7 mouse cellular contexts compared by ENCODE assay signal in the genomic region with DNA sequence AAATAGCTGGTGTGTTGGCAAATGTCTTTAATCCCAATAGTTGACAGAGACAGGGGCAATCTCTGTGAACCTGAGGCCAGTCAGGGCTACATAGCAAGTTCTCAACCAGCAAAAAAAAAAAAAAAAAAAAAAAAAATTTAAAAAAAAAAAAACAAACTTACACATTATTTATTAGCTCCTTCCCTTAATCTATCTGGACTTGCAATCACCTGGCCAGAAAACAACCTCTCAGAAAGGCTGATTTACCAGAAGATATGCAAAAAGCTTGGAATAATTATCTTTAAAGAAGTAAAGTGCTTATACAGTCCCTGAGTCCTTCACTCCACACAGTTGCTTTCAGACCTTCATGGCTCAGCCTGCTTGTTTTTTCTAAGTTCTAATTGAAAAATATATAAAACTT. TPM values are rescaled to one million over a fixed set of nuclear protein-coding genes. Genes with fewer than 3 reads are reported as not detected.
A peak's percentile ranks its signal among the peaks of the same experiment; 100 is the strongest.
DNase-seq lines count a peak whose midpoint lies in the region; ATAC-seq and TF ChIP-seq lines count a peak whose summit lies in the region.

No protein-coding gene starts in this region.

- H3K9ac ChIP-seq in lung, embryonic 14.5 days, result peak overlapping the region; percentile 95
- H3K9ac ChIP-seq in limb, embryonic 14.5 days (ENCODE audit: low read depth, low read length, severe bottlenecking), result peak overlapping the region; percentile 92; the same call in 1 of the 2 replicates
- no peak overlapping the region for H3K9ac ChIP-seq in stomach, embryonic 15.5 days

- no peaks in the 10 kb centered on the region for H3K27me3 ChIP-seq in lung, embryonic 14.5 days (ENCODE audit: insufficient read depth, low read length)
- H3K27me3 ChIP-seq in forebrain, embryonic 10.5 days (ENCODE audit: poor library complexity, severe bottlenecking), result no peaks in the 10 kb centered on the region
- H3K27me3 ChIP-seq in limb, embryonic 14.5 days (ENCODE audit: control insufficient read depth, insufficient read depth, low read length), result no peaks in the 10 kb centered on the region
- H3K27me3 ChIP-seq in stomach, embryonic 15.5 days (replicated peaks), result no peaks in the 10 kb centered on the region

- no peak for TF ChIP-seq POLR2A in limb, embryonic 14.5 days (IDR thresholded peaks at IDR 0.05; ENCODE audit: borderline replicate concordance, extremely low read depth, insufficient read depth, insufficient read length)

- 0 out of 2 replicates have a peak, but pooled peaks cover 6% of the 10 kb centered on the region for H3K4me1 ChIP-seq in lung, embryonic 14.5 days (ENCODE audit: insufficient read depth)
- H3K4me1 ChIP-seq in forebrain, embryonic 10.5 days, result peaks cover 30% of the 10 kb centered on the region
- peaks cover 11% of the 10 kb centered on the region; the same call in 1 of the 2 replicates for H3K4me1 ChIP-seq in limb, embryonic 14.5 days (ENCODE audit: control insufficient read depth, insufficient read depth, low read length)
- peaks cover 7% of the 10 kb centered on the region; the same call in 1 of the 2 replicates for H3K4me1 ChIP-seq in stomach, embryonic 15.5 days

- peaks cover 11% of the 10 kb centered on the region; the same call in 1 of the 2 replicates for H3K36me3 ChIP-seq in lung, embryonic 14.5 days (ENCODE audit: insufficient read depth)
- H3K36me3 ChIP-seq in forebrain, embryonic 10.5 days (replicated peaks), result peaks cover 43% of the 10 kb centered on the region
- H3K36me3 ChIP-seq in limb, embryonic 14.5 days (ENCODE audit: control insufficient read depth, insufficient read depth, low read length), result 0 out of 2 replicates have a peak, but pooled peaks cover 4% of the 10 kb centered on the region
- H3K36me3 ChIP-seq in stomach, embryonic 15.5 days, result no peaks in the 10 kb centered on the region

- ATAC-seq in lung, embryonic 14.5 days (ENCODE audit: insufficient read depth), result no peak
- no peak for ATAC-seq in limb, embryonic 14.5 days (ENCODE audit: low FRiP score, low read depth)
- ATAC-seq in stomach, embryonic 15.5 days (ENCODE audit: insufficient read depth, low FRiP score, low read depth), result no peak

- no peak for DNase-seq in lung, embryonic 14.5 days
- no peak for DNase-seq in lung, adult 18-20 months
- no peak for DNase-seq in forebrain, embryonic 10.5 days (ENCODE audit: extremely low spot score, low spot score)
- no peak for DNase-seq in limb, embryonic 14.5 days (ENCODE audit: low spot score)
- no peak for DNase-seq in Muller cell, postnatal 12 days (ENCODE audit: inconsistent ontology term)
- no peak for DNase-seq in spleen, postnatal 14 days (ENCODE audit: low spot score in 2 of 2)

- no peak for TF ChIP-seq CTCF in lung, embryonic 14.5 days (IDR thresholded peaks at IDR 0.05; ENCODE audit: low read depth)

- peak overlapping the region; percentile 86 for H3K4me2 ChIP-seq in lung, embryonic 14.5 days
- H3K4me2 ChIP-seq in limb, embryonic 14.5 days (replicated peaks; ENCODE audit: low read depth, low read length, severe bottlenecking), result peak overlapping the region; percentile 62
- H3K4me2 ChIP-seq in stomach, embryonic 15.5 days, result peak overlapping the region; percentile 59

- no peaks in the 10 kb centered on the region for H3K9me3 ChIP-seq in lung, embryonic 14.5 days (ENCODE audit: low read depth, low read length)
- H3K9me3 ChIP-seq in forebrain, embryonic 10.5 days, result no peaks in the 10 kb centered on the region
- H3K9me3 ChIP-seq in limb, embryonic 14.5 days (ENCODE audit: control insufficient read depth, low read length), result no peaks in the 10 kb centered on the region
- H3K9me3 ChIP-seq in stomach, embryonic 15.5 days, result no peaks in the 10 kb centered on the region

- H3K27ac ChIP-seq in lung, embryonic 14.5 days (ENCODE audit: low read depth), result no peak overlapping the region
- H3K27ac ChIP-seq in forebrain, embryonic 10.5 days, result peak overlapping the region; percentile 97; the same call in 1 of the 2 replicates
- no peak overlapping the region for H3K27ac ChIP-seq in limb, embryonic 14.5 days (replicated peaks; ENCODE audit: low read depth, low read length)
- no peak overlapping the region for H3K27ac ChIP-seq in stomach, embryonic 15.5 days

- H3K4me3 ChIP-seq in lung, embryonic 14.5 days (ENCODE audit: low read depth, low read length), result peak overlapping the region; percentile 83
- peak overlapping the region; percentile 90 for H3K4me3 ChIP-seq in forebrain, embryonic 10.5 days
- peak overlapping the region; percentile 94 for H3K4me3 ChIP-seq in limb, embryonic 14.5 days (replicated peaks; ENCODE audit: low read length)
- H3K4me3 ChIP-seq in stomach, embryonic 15.5 days (replicated peaks), result peak overlapping the region; percentile 99

RNA-seq across cellular contexts. Expression of a gene that starts 1.7 kb away (rescaled TPM):
- 132 and 145 TPM in 2 replicates for polyA plus RNA-seq in lung, embryonic 14.5 days (2014; fragmentation: Nextera tagmentation; extraction: Ambion mirVana)
- 210 and 228 TPM in 2 replicates for polyA plus RNA-seq in forebrain, embryonic 10.5 days (2016; fragmentation: Nextera tagmentation; extraction: Ambion mirVana)
- polyA plus RNA-seq in limb, embryonic 14.5 days (2012; rRNA removed), result 44.0 and 81.7 TPM in 2 replicates
- polyA plus RNA-seq in limb, embryonic 14.5 days (2014; fragmentation: Nextera tagmentation; extraction: Ambion mirVana), result 137 and 141 TPM in 2 replicates
- polyA plus RNA-seq in stomach, embryonic 15.5 days (2015; fragmentation: Nextera tagmentation; extraction: Ambion mirVana), result 146 and 152 TPM in 2 replicates

RNA-seq across cellular contexts. Expression of a gene that starts 1.7 kb away (rescaled TPM):
- 8.6 and 9.6 TPM in 2 replicates for polyA plus RNA-seq in lung, embryonic 14.5 days (2014; fragmentation: Nextera tagmentation; extraction: Ambion mirVana)
- polyA plus RNA-seq in forebrain, embryonic 10.5 days (2016; fragmentation: Nextera tagmentation; extraction: Ambion mirVana), result 14.5 and 15.0 TPM in 2 replicates
- polyA plus RNA-seq in limb, embryonic 14.5 days (2012; rRNA removed), result 10.4 and 10.5 TPM in 2 replicates
- 6.6 and 7.7 TPM in 2 replicates for polyA plus RNA-seq in limb, embryonic 14.5 days (2014; fragmentation: Nextera tagmentation; extraction: Ambion mirVana)
- polyA plus RNA-seq in stomach, embryonic 15.5 days (2015; fragmentation: Nextera tagmentation; extraction: Ambion mirVana), result 9.6 and 11.2 TPM in 2 replicates

RNA-seq across cellular contexts. Expression of a gene that starts 9.9 kb away (rescaled TPM):
- 1.4 and 2.2 TPM in 2 replicates for polyA plus RNA-seq in lung, embryonic 14.5 days (2014; fragmentation: Nextera tagmentation; extraction: Ambion mirVana)
- polyA plus RNA-seq in forebrain, embryonic 10.5 days (2016; fragmentation: Nextera tagmentation; extraction: Ambion mirVana), result 2.5 TPM in 2 replicates
- not detected in 2 replicates for polyA plus RNA-seq in limb, embryonic 14.5 days (2012; rRNA removed)
- 1.00 and 1.4 TPM in 2 replicates for polyA plus RNA-seq in limb, embryonic 14.5 days (2014; fragmentation: Nextera tagmentation; extraction: Ambion mirVana)
- polyA plus RNA-seq in stomach, embryonic 15.5 days (2015; fragmentation: Nextera tagmentation; extraction: Ambion mirVana), result 1.8 and 2.1 TPM in 2 replicates

RNA-seq across cellular contexts. Expression of a gene that starts 37.6 kb away (rescaled TPM):
- 103 and 109 TPM in 2 replicates for polyA plus RNA-seq in lung, embryonic 14.5 days (2014; fragmentation: Nextera tagmentation; extraction: Ambion mirVana)
- 82.5 and 83.3 TPM in 2 replicates for polyA plus RNA-seq in forebrain, embryonic 10.5 days (2016; fragmentation: Nextera tagmentation; extraction: Ambion mirVana)
- 94.6 and 97.3 TPM in 2 replicates for polyA plus RNA-seq in limb, embryonic 14.5 days (2012; rRNA removed)
- polyA plus RNA-seq in limb, embryonic 14.5 days (2014; fragmentation: Nextera tagmentation; extraction: Ambion mirVana), result 124 and 126 TPM in 2 replicates
- 92.8 and 95.6 TPM in 2 replicates for polyA plus RNA-seq in stomach, embryonic 15.5 days (2015; fragmentation: Nextera tagmentation; extraction: Ambion mirVana)
